In the genomic region with DNA sequence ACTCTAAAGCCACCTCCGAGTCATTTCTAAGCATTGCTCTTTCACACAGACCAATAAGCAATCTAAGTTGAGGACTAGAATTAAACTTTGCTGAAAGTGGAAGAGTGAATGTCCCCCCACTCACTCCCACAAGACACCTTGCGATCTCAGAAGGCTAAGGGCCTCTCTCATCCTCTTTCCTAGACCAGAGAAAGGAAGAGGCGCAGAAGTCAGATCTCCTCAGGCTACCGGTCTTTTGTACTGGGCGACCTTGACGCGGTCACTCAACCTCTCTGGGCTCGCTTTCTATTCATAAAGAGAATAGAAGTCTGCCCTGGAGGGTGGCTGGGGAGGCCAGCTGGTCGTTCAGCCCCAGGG, we compare ENCODE assay signal across 9 mouse cellular contexts. TPM values are rescaled to one million over a fixed set of nuclear protein-coding genes. Genes with fewer than 3 reads are reported as not detected.
A peak's percentile ranks its signal among the peaks of the same experiment; 100 is the strongest.
DNase-seq lines count a peak whose midpoint lies in the region; ATAC-seq lines count a peak whose summit lies in the region.
"Had no signal": no experiment of that assay in that cellular context is flagged by ENCODE, and none has a peak within 500 bp of the region (broad histone marks: within the 10 kb centered on the region; RNA-seq: fewer than 3 reads in every experiment).

No protein-coding gene starts in this region.

- H3K36me3 ChIP-seq in heart, embryonic 14.5 days (ENCODE audit: control insufficient read depth, insufficient read depth, low read length): peaks cover 21% of the 10 kb centered on the region
- H3K36me3 ChIP-seq in hindbrain, embryonic 10.5 days: peaks cover 14% of the 10 kb centered on the region
- H3K36me3 ChIP-seq in midbrain, embryonic 10.5 days: no peaks in the 10 kb centered on the region

- H3K27me3 ChIP-seq in heart, embryonic 14.5 days (ENCODE audit: control insufficient read depth, insufficient read depth, low read length): no peaks in the 10 kb centered on the region
- H3K27me3 ChIP-seq in hindbrain, embryonic 10.5 days (ENCODE audit: insufficient read depth, poor library complexity, severe bottlenecking): peaks cover 43% of the 10 kb centered on the region
- peaks cover 48% of the 10 kb centered on the region for H3K27me3 ChIP-seq in midbrain, embryonic 10.5 days (ENCODE audit: low read depth, poor library complexity, severe bottlenecking)

- DNase-seq in heart, adult 8-10 months (ENCODE audit: low spot score): no peak
- peak; percentile 78 for DNase-seq in R1 (ENCODE audit: low read depth, low spot score)
- no peak for DNase-seq in hindbrain, embryonic 10.5 days (ENCODE audit: low spot score)
- no peak for DNase-seq in midbrain, embryonic 10.5 days (ENCODE audit: low spot score)
- DNase-seq in ovary, adult 18-20 months (ENCODE audit: low spot score): no peak
- DNase-seq in frontal cortex, adult 2 months (ENCODE audit: extremely low spot score in 1 of 2, low spot score in 1 of 2): no peak
- DNase-seq in layer of hippocampus, postnatal 36 days: no peak
- DNase-seq: cerebellum, adult 11-12 months had no signal

- H3K4me1 ChIP-seq in heart, embryonic 14.5 days (ENCODE audit: control insufficient read depth in 2 of 2, insufficient read depth in 2 of 2, low read length in 2 of 2): peaks cover 30 to 44% of the 10 kb centered on the region in 2 experiments
- peaks cover 43% of the 10 kb centered on the region for H3K4me1 ChIP-seq in hindbrain, embryonic 10.5 days (replicated peaks)
- peaks cover 41% of the 10 kb centered on the region for H3K4me1 ChIP-seq in midbrain, embryonic 10.5 days

- H3K9ac ChIP-seq in heart, embryonic 14.5 days (ENCODE audit: low read length): peak overlapping the region; percentile 82

- peak overlapping the region; percentile 76 to 86 for H3K27ac ChIP-seq in heart, embryonic 14.5 days (replicated peaks in 1 of 2; ENCODE audit: control insufficient read depth in 1 of 2, insufficient read depth in 1 of 2, low read depth in 2 of 2, low read length in 2 of 2)
- peak overlapping the region; percentile 87 for H3K27ac ChIP-seq in hindbrain, embryonic 10.5 days
- H3K27ac ChIP-seq in midbrain, embryonic 10.5 days (replicated peaks): peak overlapping the region; percentile 83

- no peaks in the 10 kb centered on the region for H3K9me3 ChIP-seq in heart, embryonic 14.5 days (ENCODE audit: control insufficient read depth, low read length)
- no peaks in the 10 kb centered on the region for H3K9me3 ChIP-seq in hindbrain, embryonic 10.5 days
- H3K9me3 ChIP-seq in midbrain, embryonic 10.5 days (replicated peaks): no peaks in the 10 kb centered on the region

- ATAC-seq in heart, embryonic 14.5 days (ENCODE audit: insufficient number of reproducible peaks, insufficient read depth, low FRiP score, low read depth): no peak

- H3K4me2 ChIP-seq in heart, embryonic 14.5 days (ENCODE audit: low read length): peak overlapping the region; percentile 63

- 1% methylated on average over 9 of the region's 9 CpGs for WGBS in heart, embryonic 14.5 days
- 1% methylated on average over 9 of the region's 9 CpGs for WGBS in hindbrain, embryonic 10.5 days
- under 1% methylated on average over 9 of the region's 9 CpGs for WGBS in midbrain, embryonic 10.5 days

- peak overlapping the region; percentile 62 to 69 for H3K4me3 ChIP-seq in heart, embryonic 14.5 days (ENCODE audit: control insufficient read depth in 1 of 2, insufficient read depth in 1 of 2, low read depth in 1 of 2, low read length in 2 of 2)
- peak overlapping the region; percentile 65 for H3K4me3 ChIP-seq in hindbrain, embryonic 10.5 days
- peak overlapping the region; percentile 67 for H3K4me3 ChIP-seq in midbrain, embryonic 10.5 days

RNA-seq across cellular contexts. Expression of a gene that starts 7.0 kb away (rescaled TPM):
- polyA plus RNA-seq in heart, embryonic 14.5 days (2014; fragmentation: Nextera tagmentation; extraction: Ambion mirVana): 45.2 and 45.7 TPM in 2 replicates
- 100 to 1,000 TPM; 221 to 281 (median 251) TPM for total RNA-seq in heart, adult 8-10 months (2022)
- 33.7 and 34.4 TPM in 2 replicates for polyA plus RNA-seq in hindbrain, embryonic 10.5 days (2016; fragmentation: Nextera tagmentation; extraction: Ambion mirVana)
- polyA plus RNA-seq in midbrain, embryonic 10.5 days (2016; fragmentation: Nextera tagmentation; extraction: Ambion mirVana): 24.5 and 27.5 TPM in 2 replicates
- 1.0 and 2.6 TPM in 2 replicates for polyA plus RNA-seq in frontal cortex, adult 2 months (2012; rRNA removed)
- 1 to 10 TPM in 1 of 2 experiments, under 1 TPM in 1; 0.50 to 1.0 TPM for total RNA-seq in layer of hippocampus, postnatal 36 days (2021)

RNA-seq across cellular contexts. Expression of a gene that starts 19.6 kb away (rescaled TPM):
- 0.19 and 0.43 TPM in 2 replicates for polyA plus RNA-seq in heart, embryonic 14.5 days (2014; fragmentation: Nextera tagmentation; extraction: Ambion mirVana)
- 10 to 100 TPM; 15.0 to 19.3 (median 16.5) TPM for total RNA-seq in heart, adult 8-10 months (2022)
- polyA plus RNA-seq in hindbrain, embryonic 10.5 days (2016; fragmentation: Nextera tagmentation; extraction: Ambion mirVana): 1.2 and 1.5 TPM in 2 replicates
- polyA plus RNA-seq in midbrain, embryonic 10.5 days (2016; fragmentation: Nextera tagmentation; extraction: Ambion mirVana): 0.98 and 1.3 TPM in 2 replicates
- 0.84 and 1.2 TPM in 2 replicates for polyA plus RNA-seq in frontal cortex, adult 2 months (2012; rRNA removed)
- under 1 TPM; 0.28 to 0.42 TPM for total RNA-seq in layer of hippocampus, postnatal 36 days (2021)

RNA-seq across cellular contexts. Expression of a gene that starts 24.7 kb away (rescaled TPM):
- 0.09 and 0.19 TPM in 2 replicates for polyA plus RNA-seq in heart, embryonic 14.5 days (2014; fragmentation: Nextera tagmentation; extraction: Ambion mirVana)
- 100 to 1,000 TPM; 124 to 157 (median 144) TPM for total RNA-seq in heart, adult 8-10 months (2022)
- polyA plus RNA-seq in hindbrain, embryonic 10.5 days (2016; fragmentation: Nextera tagmentation; extraction: Ambion mirVana): 0.10 TPM in 1 of 2 replicates, not detected in the other
- 0.05 TPM in 1 of 2 replicates, not detected in the other for polyA plus RNA-seq in midbrain, embryonic 10.5 days (2016; fragmentation: Nextera tagmentation; extraction: Ambion mirVana)
- 8.0 and 9.7 TPM in 2 replicates for polyA plus RNA-seq in frontal cortex, adult 2 months (2012; rRNA removed)
- total RNA-seq in layer of hippocampus, postnatal 36 days (2021): 1 to 10 TPM; 2.6 to 2.9 TPM
